10 mouse cellular contexts compared by ENCODE assay signal in the genomic region with DNA sequence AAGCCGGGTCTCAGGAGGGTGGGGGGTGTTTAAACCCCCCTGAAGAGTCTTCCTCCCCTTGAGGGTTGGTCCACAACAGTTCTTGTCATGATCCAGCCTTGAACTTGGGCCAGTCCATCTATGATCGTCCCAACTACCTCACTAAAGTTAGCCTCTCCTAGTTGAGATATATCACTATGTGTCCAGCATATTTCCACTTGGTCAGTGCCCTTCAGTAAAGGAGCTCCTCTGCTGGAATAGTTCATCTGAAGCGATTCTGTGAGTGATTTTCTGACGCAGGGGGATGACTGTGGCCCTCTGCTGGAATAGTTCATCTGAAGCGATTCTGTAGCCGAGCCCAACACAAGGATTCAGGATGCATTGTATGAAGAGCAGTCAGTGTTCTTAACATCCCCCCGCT. TPM values are rescaled to one million over a fixed set of nuclear protein-coding genes. Genes with fewer than 3 reads are reported as not detected.
A peak's percentile ranks its signal among the peaks of the same experiment; 100 is the strongest.
DNase-seq lines count a peak whose midpoint lies in the region; ATAC-seq lines count a peak whose summit lies in the region.
"Had no signal": no experiment of that assay in that cellular context is flagged by ENCODE, and none has a peak within 500 bp of the region (broad histone marks: within the 10 kb centered on the region; RNA-seq: fewer than 3 reads in every experiment).

No protein-coding gene starts in this region.

- H3K4me3 ChIP-seq in liver, embryonic 11.5 days (ENCODE audit: low read depth, low read length) = no peak overlapping the region
- no peak overlapping the region for H3K4me3 ChIP-seq in embryonic facial prominence, embryonic 13.5 days
- H3K4me3 ChIP-seq in midbrain, embryonic 16.5 days (ENCODE audit: low read depth, low read length) = no peak overlapping the region
- H3K4me3 ChIP-seq: liver, embryonic 12.5 days had no signal

- 67% methylated on average over 7 of the region's 7 CpGs for WGBS in liver, embryonic 11.5 days
- 56% methylated on average over 7 of the region's 7 CpGs for WGBS in embryonic facial prominence, embryonic 13.5 days
- 72% methylated on average over 7 of the region's 7 CpGs for WGBS in midbrain, embryonic 16.5 days

- peak; percentile 9 to 22 for DNase-seq in cerebellum, adult 18-20 months
- no peak for DNase-seq in cerebellum, postnatal 36 days
- no peak for DNase-seq in liver, embryonic 11.5 days (ENCODE audit: low spot score)
- no peak for DNase-seq in liver
- DNase-seq in adrenal gland, adult 2 months = no peak

- H3K9ac ChIP-seq in liver, embryonic 11.5 days (ENCODE audit: low read depth, low read length) = no peak overlapping the region
- H3K9ac ChIP-seq in embryonic facial prominence, embryonic 13.5 days = no peak overlapping the region
- no peak overlapping the region for H3K9ac ChIP-seq in midbrain, embryonic 16.5 days (ENCODE audit: low read depth, low read length)

- peak overlapping the region; percentile 27; the same call in 1 of the 2 replicates for H3K4me2 ChIP-seq in liver, embryonic 11.5 days
- H3K4me2 ChIP-seq in embryonic facial prominence, embryonic 13.5 days = peak overlapping the region; percentile 41
- peak overlapping the region; percentile 26; the same call in 1 of the 2 replicates for H3K4me2 ChIP-seq in midbrain, embryonic 16.5 days (ENCODE audit: low read length)
- H3K4me2 ChIP-seq: liver, embryonic 12.5 days had no signal

- H3K27ac ChIP-seq in liver, embryonic 11.5 days (ENCODE audit: low read depth, low read length) = no peak overlapping the region
- H3K27ac ChIP-seq in embryonic facial prominence, embryonic 13.5 days = no peak overlapping the region
- no peak overlapping the region for H3K27ac ChIP-seq in midbrain, embryonic 16.5 days (ENCODE audit: low read length)
- H3K27ac ChIP-seq: liver, embryonic 12.5 days had no signal

- no peaks in the 10 kb centered on the region for H3K27me3 ChIP-seq in liver, embryonic 11.5 days (replicated peaks; ENCODE audit: control insufficient read depth, insufficient read depth, low read length)
- H3K27me3 ChIP-seq in embryonic facial prominence, embryonic 13.5 days = no peaks in the 10 kb centered on the region
- no peaks in the 10 kb centered on the region for H3K27me3 ChIP-seq in midbrain, embryonic 16.5 days (ENCODE audit: control insufficient read depth, insufficient read depth, low read depth, low read length)
- H3K27me3 ChIP-seq: liver, embryonic 12.5 days had no signal

- ATAC-seq in liver, embryonic 11.5 days (replicated peaks; ENCODE audit: low FRiP score) = no peak
- ATAC-seq in embryonic facial prominence, embryonic 13.5 days (ENCODE audit: insufficient number of reproducible peaks, insufficient read depth, low FRiP score, low TSS enrichment, low read depth) = no peak
- ATAC-seq in midbrain, embryonic 16.5 days = no peak
- ATAC-seq in megakaryocyte-erythroid progenitor cell, adult 5-6 weeks (replicated peaks; ENCODE audit: low FRiP score, low TSS enrichment, poor library complexity, severe bottlenecking) = no peak
- ATAC-seq: activated CD4-positive, CD25-positive, alpha-beta regulatory T cell, adult 4 months; liver, embryonic 12.5 days had no signal

- peaks cover 10% of the 10 kb centered on the region; the same call in 1 of the 2 replicates for H3K36me3 ChIP-seq in liver, embryonic 11.5 days (ENCODE audit: control insufficient read depth, insufficient read depth, low read length)
- H3K36me3 ChIP-seq in embryonic facial prominence, embryonic 13.5 days = peaks cover 51% of the 10 kb centered on the region
- H3K36me3 ChIP-seq in midbrain, embryonic 16.5 days (ENCODE audit: control insufficient read depth, insufficient read depth, low read length) = peaks cover 25% of the 10 kb centered on the region

- H3K9me3 ChIP-seq in liver, embryonic 11.5 days (ENCODE audit: control insufficient read depth, low read length) = peaks cover 5% of the 10 kb centered on the region
- H3K9me3 ChIP-seq in embryonic facial prominence, embryonic 13.5 days = peaks cover 18% of the 10 kb centered on the region
- H3K9me3 ChIP-seq in midbrain, embryonic 16.5 days (replicated peaks; ENCODE audit: control insufficient read depth, low read length, poor library complexity, severe bottlenecking) = peaks cover 9% of the 10 kb centered on the region

- no peaks in the 10 kb centered on the region for H3K4me1 ChIP-seq in liver, embryonic 11.5 days (replicated peaks; ENCODE audit: control insufficient read depth, insufficient read depth, low read length)
- no peaks in the 10 kb centered on the region for H3K4me1 ChIP-seq in embryonic facial prominence, embryonic 13.5 days
- no peaks in the 10 kb centered on the region for H3K4me1 ChIP-seq in midbrain, embryonic 16.5 days (ENCODE audit: control insufficient read depth, insufficient read depth, low read length)
- H3K4me1 ChIP-seq: liver, embryonic 12.5 days had no signal

RNA-seq across cellular contexts. Expression of a gene that starts 0.5 kb away (rescaled TPM):
- polyA plus RNA-seq in liver, embryonic 11.5 days (2014; fragmentation: Nextera tagmentation; extraction: Ambion mirVana) = 0.90 and 1.0 TPM in 2 replicates
- polyA plus RNA-seq in embryonic facial prominence, embryonic 13.5 days (2015; fragmentation: Nextera tagmentation; extraction: Ambion mirVana) = 1.8 and 3.0 TPM in 2 replicates
- 2.9 and 4.9 TPM in 2 replicates for polyA plus RNA-seq in midbrain, embryonic 16.5 days (2015; fragmentation: Nextera tagmentation; extraction: Ambion mirVana)
- 10 to 100 TPM; 10.7 to 11.5 TPM for total RNA-seq in adrenal gland, adult 2 months (2021)
- 6.6 and 6.7 TPM in 2 replicates for polyA plus RNA-seq in adrenal gland, adult 2 months (2012; rRNA removed)
- 9.6 and 11.5 TPM in 2 replicates for total RNA-seq in megakaryocyte-erythroid progenitor cell, adult 5-6 weeks (2014; fragmentation: Nextera tagmentation)
- 6.7 and 7.0 TPM in 2 replicates for total RNA-seq in megakaryocyte-erythroid progenitor cell, adult 5-6 weeks (2017)

RNA-seq across cellular contexts. Expression of a gene that starts 0.8 kb away (rescaled TPM):
- polyA plus RNA-seq in liver, embryonic 11.5 days (2014; fragmentation: Nextera tagmentation; extraction: Ambion mirVana) = 0.48 and 0.56 TPM in 2 replicates
- polyA plus RNA-seq in embryonic facial prominence, embryonic 13.5 days (2015; fragmentation: Nextera tagmentation; extraction: Ambion mirVana) = 1.7 and 2.3 TPM in 2 replicates
- 1.3 and 1.9 TPM in 2 replicates for polyA plus RNA-seq in midbrain, embryonic 16.5 days (2015; fragmentation: Nextera tagmentation; extraction: Ambion mirVana)
- 1 to 10 TPM in 1 of 2 experiments, under 1 TPM in 1; 0.78 to 2.3 TPM for total RNA-seq in adrenal gland, adult 2 months (2021)
- 2.0 and 3.3 TPM in 2 replicates for polyA plus RNA-seq in adrenal gland, adult 2 months (2012; rRNA removed)
- total RNA-seq in megakaryocyte-erythroid progenitor cell, adult 5-6 weeks (2014; fragmentation: Nextera tagmentation) = 0.35 TPM in 1 of 2 replicates, not detected in the other
- 0.84 TPM in 1 of 2 replicates, not detected in the other for total RNA-seq in megakaryocyte-erythroid progenitor cell, adult 5-6 weeks (2017)

RNA-seq across cellular contexts. Expression of a gene that starts 24.8 kb away (rescaled TPM):
- 40.3 and 40.5 TPM in 2 replicates for polyA plus RNA-seq in liver, embryonic 11.5 days (2014; fragmentation: Nextera tagmentation; extraction: Ambion mirVana)
- 94.5 and 94.8 TPM in 2 replicates for polyA plus RNA-seq in embryonic facial prominence, embryonic 13.5 days (2015; fragmentation: Nextera tagmentation; extraction: Ambion mirVana)
- 90.0 and 101 TPM in 2 replicates for polyA plus RNA-seq in midbrain, embryonic 16.5 days (2015; fragmentation: Nextera tagmentation; extraction: Ambion mirVana)
- 10 to 100 TPM; 16.8 to 17.3 TPM for total RNA-seq in adrenal gland, adult 2 months (2021)
- 6.1 and 7.4 TPM in 2 replicates for polyA plus RNA-seq in adrenal gland, adult 2 months (2012; rRNA removed)
- total RNA-seq in megakaryocyte-erythroid progenitor cell, adult 5-6 weeks (2014; fragmentation: Nextera tagmentation) = 72.9 and 76.0 TPM in 2 replicates
- 49.3 and 54.9 TPM in 2 replicates for total RNA-seq in megakaryocyte-erythroid progenitor cell, adult 5-6 weeks (2017)

RNA-seq across cellular contexts. Expression of a gene that starts 59.0 kb away (rescaled TPM):
- polyA plus RNA-seq in liver, embryonic 11.5 days (2014; fragmentation: Nextera tagmentation; extraction: Ambion mirVana) = 43.9 and 44.1 TPM in 2 replicates
- polyA plus RNA-seq in embryonic facial prominence, embryonic 13.5 days (2015; fragmentation: Nextera tagmentation; extraction: Ambion mirVana) = 98.3 and 106 TPM in 2 replicates
- polyA plus RNA-seq in midbrain, embryonic 16.5 days (2015; fragmentation: Nextera tagmentation; extraction: Ambion mirVana) = 167 and 178 TPM in 2 replicates
- total RNA-seq in adrenal gland, adult 2 months (2021) = 100 to 1,000 TPM; 127 to 129 TPM
- 21.0 and 26.4 TPM in 2 replicates for polyA plus RNA-seq in adrenal gland, adult 2 months (2012; rRNA removed)
- 28.0 and 32.2 TPM in 2 replicates for total RNA-seq in megakaryocyte-erythroid progenitor cell, adult 5-6 weeks (2014; fragmentation: Nextera tagmentation)
- total RNA-seq in megakaryocyte-erythroid progenitor cell, adult 5-6 weeks (2017) = 46.3 and 55.2 TPM in 2 replicates

Comparison
In these comparisons a context has a peak if more than half of its experiments do, and no peak if none do; other contexts are left out.
1. DNase-seq: peak in cerebellum, adult 18-20 months (2 of 2); none in cerebellum, postnatal 36 days (0 of 2), liver, embryonic 11.5 days (single experiment), liver (single experiment) and adrenal gland, adult 2 months (single experiment).
2. Peak in every context shown above with its lines, with median percentiles within 50 percentile points of each other: H3K4me2 ChIP-seq.